Mouse (Mus musculus) neutrophil, adult 5-6 weeks (primary cell): Measurements from ENCODE around the gene Sesn1. TPM values are rescaled to one million over a fixed set of nuclear protein-coding genes. Genes with fewer than 3 reads are reported as not detected.

Experiments
- ATAC-seq: fragments of 151-379, 151-347 bp; 2 replicates; pipeline ENCODE4 v1.8.0; 2017; ENCODE audit warnings: mild to moderate bottlenecking, moderate TSS enrichment; ENCODE audit not compliant: insufficient number of reproducible peaks, poor library complexity, low FRiP score, severe bottlenecking; ENCODE audit errors: extremely low read depth
- total RNA-seq: library from RNA; stranded (forward); fragments of 200-1000 nt; gene quantifications from 2 replicates; pipeline ENCODE4 v1.2.3, GENCODE M21; 2017

Sesn1 gene
- total RNA-seq, 1 experiment from 2014 or later: 79.8 TPM

- peak; percentile 82 for ATAC-seq
These were observed 84.0 kb downstream of the Sesn1 start for GRCm38 (mm10) chr10:41893433-41894411.

- no peak for ATAC-seq
These were observed 86.7 kb downstream of the Sesn1 start for GRCm38 (mm10) chr10:41896425-41896824.

- no peak for ATAC-seq
These were observed 87.1 kb downstream of the Sesn1 start for GRCm38 (mm10) chr10:41896865-41897264.

GRCm38 (mm10) chr10:41901456-41901855, 91.7 kb downstream of the Sesn1 start:
- no peak for ATAC-seq

- ATAC-seq: no peak
These were observed 92.1 kb downstream of the Sesn1 start for GRCm38 (mm10) chr10:41901864-41902263.

GRCm38 (mm10) chr10:41907473-41907872, 97.7 kb downstream of the Sesn1 start:
- ATAC-seq: no peak

GRCm38 (mm10) chr10:41907950-41908349, 98.2 kb downstream of the Sesn1 start:
- ATAC-seq: no peak

GRCm38 (mm10) chr10:41908899-41909298, 99.2 kb downstream of the Sesn1 start:
- no peak for ATAC-seq

GRCm38 (mm10) chr10:41912290-41912994, 102.7 kb downstream of the Sesn1 start:
- no peak for ATAC-seq

- ATAC-seq: no peak
These were observed 117.0 kb downstream of the Sesn1 start for GRCm38 (mm10) chr10:41926726-41927125.

GRCm38 (mm10) chr10:41930966-41931365, 121.2 kb downstream of the Sesn1 start:
- no peak for ATAC-seq

- no peak for ATAC-seq
These were observed 122.2 kb downstream of the Sesn1 start for GRCm38 (mm10) chr10:41931962-41932361.

- ATAC-seq: no peak
These were observed 123.2 kb downstream of the Sesn1 start for GRCm38 (mm10) chr10:41932943-41933342.

GRCm38 (mm10) chr10:41933536-41933935, 123.8 kb downstream of the Sesn1 start:
- ATAC-seq: no peak; the same call in 1 of the 2 replicates

- no peak for ATAC-seq
These were observed 125.1 kb downstream of the Sesn1 start for GRCm38 (mm10) chr10:41934633-41935475.

GRCm38 (mm10) chr10:41935476-41935829, 125.7 kb downstream of the Sesn1 start:
- no peak for ATAC-seq

GRCm38 (mm10) chr10:41936100-41936499, 126.4 kb downstream of the Sesn1 start:
- ATAC-seq: no peak

GRCm38 (mm10) chr10:41937176-41937575, 127.4 kb downstream of the Sesn1 start:
- ATAC-seq: peak; percentile 70

GRCm38 (mm10) chr10:41939090-41939489, 129.4 kb downstream of the Sesn1 start:
- ATAC-seq: no peak
